Mouse (Mus musculus): ENCODE results near the gene Slc28a1.

Gene Slc28a1

DNA sequence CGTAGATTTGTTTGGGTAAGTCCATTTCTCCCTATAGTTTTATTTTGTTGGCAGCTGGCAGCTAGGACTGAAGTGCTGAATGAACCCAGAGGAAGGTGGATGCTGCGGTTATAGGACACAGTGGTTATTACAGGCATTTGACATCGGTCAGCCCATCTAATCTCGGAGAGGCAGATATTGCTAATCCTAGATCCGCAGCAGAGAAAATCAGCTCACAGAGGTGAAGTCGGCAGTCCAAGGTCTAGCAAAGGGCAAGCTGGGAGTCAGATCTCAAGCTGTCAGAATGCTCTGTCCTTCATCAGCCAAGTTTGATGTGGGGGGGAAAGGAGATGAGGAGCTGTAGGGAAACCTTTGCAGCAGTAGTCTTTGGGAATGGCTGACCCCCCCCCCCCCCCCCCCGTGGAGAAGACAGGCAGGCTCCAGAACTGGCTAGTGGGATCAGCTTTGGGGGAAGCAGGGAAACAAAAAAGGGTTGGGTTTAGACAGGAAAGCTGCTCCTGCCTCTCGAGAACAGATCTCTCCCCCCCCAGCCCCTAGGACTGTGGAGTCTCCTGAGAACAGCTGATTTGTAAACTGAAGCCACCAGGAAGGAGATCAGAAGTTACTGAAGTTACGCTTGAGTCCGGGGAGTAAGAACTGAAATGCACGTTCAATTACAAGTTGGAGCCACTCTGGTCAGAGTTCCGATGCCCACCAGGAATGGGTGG is 95.5 kb downstream of the Slc28a1 start:
- no peak for DNase-seq (ENCODE audit: extremely low read depth, insufficient read length, low spot score)

- DNase-seq (ENCODE audit: extremely low read depth, insufficient read length, low spot score), result no peak
Measured at GRCm38 (mm10) chr7:81211760-81212159, 97.2 kb downstream of the Slc28a1 start.

- no peak for DNase-seq (ENCODE audit: extremely low read depth, insufficient read length, low spot score)
Measured at GRCm38 (mm10) chr7:81212261-81212681, 97.7 kb downstream of the Slc28a1 start.

- no peak for DNase-seq (ENCODE audit: extremely low read depth, insufficient read length, low spot score)
Measured at GRCm38 (mm10) chr7:81212697-81213346, 98.2 kb downstream of the Slc28a1 start.

GRCm38 (mm10) chr7:81213347-81214152 is 99.0 kb downstream of the Slc28a1 start, which contains the start of gene Pde8a:
Gene Pde8a, plus strand, starts transcription at chr7:81213596.
- no peak for DNase-seq (ENCODE audit: extremely low read depth, insufficient read length, low spot score)

GRCm38 (mm10) chr7:81214153-81214907 is 99.7 kb downstream of the Slc28a1 start:
- no peak for DNase-seq (ENCODE audit: extremely low read depth, insufficient read length, low spot score)

DNA sequence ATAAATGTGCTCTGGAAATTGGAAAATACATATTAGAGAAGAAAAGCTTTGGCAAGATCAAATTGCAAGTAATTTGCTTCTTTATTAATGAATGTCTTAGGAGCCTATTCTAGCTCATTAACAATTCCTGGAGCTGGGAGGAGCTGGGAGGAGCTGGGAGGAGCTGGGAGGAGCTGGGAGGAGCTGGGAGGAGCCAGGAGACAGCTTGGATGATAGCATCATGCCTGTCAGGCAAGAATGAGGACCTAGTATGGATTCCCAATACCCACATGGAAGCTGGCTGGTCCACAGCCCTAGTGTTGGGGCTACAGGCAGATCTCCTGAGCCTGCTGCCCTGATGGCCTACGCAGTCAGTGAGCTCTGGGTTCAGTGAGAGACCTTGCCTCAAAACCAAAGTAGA is 101.4 kb downstream of the Slc28a1 start:
- no peak for DNase-seq (ENCODE audit: extremely low read depth, insufficient read length, low spot score)

- DNase-seq (ENCODE audit: extremely low read depth, insufficient read length, low spot score), result no peak
Measured at GRCm38 (mm10) chr7:81219321-81219720, 104.7 kb downstream of the Slc28a1 start.

All from 3134 (cell line).